Mouse (Mus musculus) kidney, adult 2 months (tissue): ENCODE measurements around the gene Vcam1.

Experiments used
- CTCF ChIP-seq: fragments of 200-500 bp; conservative IDR thresholded peaks from 2 replicates; pipeline ENCODE4 v1.5.1; 2011; ENCODE audit warnings: low read depth, mild to moderate bottlenecking, control low read depth, low read length, moderate library complexity, mixed read lengths; ENCODE audit not compliant: insufficient read depth, insufficient read length
- POLR2A ChIP-seq: fragments of 200-500 bp; IDR thresholded peaks from one replicate; pipeline ENCODE4 v1.6.1; 2011; ENCODE audit warnings: low read depth, low read length, control low read depth

DNA sequence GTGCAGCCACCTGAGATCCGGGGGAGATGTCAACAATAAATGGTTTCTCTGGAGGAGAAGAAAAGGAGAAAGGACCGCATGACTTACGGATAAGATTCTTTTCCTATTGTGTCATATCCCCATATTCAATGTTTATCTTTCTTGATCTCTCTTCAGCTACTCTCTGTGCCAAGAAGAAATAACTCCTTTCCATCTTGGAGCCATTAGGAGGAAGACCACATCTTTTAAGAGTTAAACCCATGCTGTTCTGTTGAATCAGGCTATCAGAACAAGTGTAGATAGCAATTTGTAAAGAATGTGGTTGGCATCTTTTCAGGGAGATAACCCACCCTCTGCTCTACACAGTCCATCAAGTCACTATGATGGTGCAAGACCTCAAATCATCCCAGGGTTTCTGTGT, 8.5 kb downstream of the Vcam1 start:
- TF ChIP-seq CTCF (no peak), POLR2A (no peak)
